Mouse (Mus musculus) hindbrain, embryonic 16.5 days (tissue): ENCODE results near the gene Rab20. TPM values are rescaled to one million over a fixed set of nuclear protein-coding genes. Genes with fewer than 3 reads are reported as not detected.
"Not testable (repeated sequence)": the region's sequence is repeated elsewhere in the genome, so short reads cannot be mapped to it uniquely, and the experiment has no call there.

Experiments used
- ATAC-seq: fragments of 200-750 bp; cut with Nextera tagmentation; 2 replicates; pipeline ENCODE4 v1.8.0; 2017; ENCODE audit warnings: moderate TSS enrichment, moderate library complexity
- H3K27ac ChIP-seq: fragments of 300-500 bp; sonication (generic); 2 replicates; pipeline ENCODE4 v1.5.1; 2014; ENCODE audit warnings: low read depth, mild to moderate bottlenecking, control low read depth, low read length, moderate library complexity
- H3K27me3 ChIP-seq: fragments of 300-500 bp; sonication (generic); replicated peaks from 2 replicates; pipeline ENCODE4 v1.6.1; 2014; ENCODE audit warnings: low read length; ENCODE audit not compliant: control insufficient read depth, insufficient read depth
- H3K36me3 ChIP-seq: fragments of 300-500 bp; sonication (generic); 2 replicates; pipeline ENCODE4 v1.6.1; 2014; ENCODE audit warnings: mild to moderate bottlenecking, low read length, moderate library complexity, mixed read lengths; ENCODE audit not compliant: control insufficient read depth, insufficient read depth
- H3K4me1 ChIP-seq: fragments of 300-500 bp; sonication (generic); 2 replicates; pipeline ENCODE4 v1.6.1; 2014; ENCODE audit warnings: low read depth, low read length; ENCODE audit not compliant: control insufficient read depth, insufficient read depth
- H3K4me2 ChIP-seq: fragments of 300-500 bp; sonication (generic); 2 replicates; pipeline ENCODE4 v1.6.1; 2014; ENCODE audit warnings: mild to moderate bottlenecking, low read length, control low read depth, moderate library complexity
- H3K4me3 ChIP-seq: fragments of 300-500 bp; sonication (generic); 2 replicates; pipeline ENCODE4 v1.5.1; 2014; ENCODE audit warnings: mild to moderate bottlenecking, low read length, control low read depth, moderate library complexity
- H3K9ac ChIP-seq: fragments of 300-500 bp; sonication (generic); 2 replicates; pipeline ENCODE4 v1.6.1; 2014; ENCODE audit warnings: low read depth, mild to moderate bottlenecking, control low read depth, low read length, moderate library complexity
- H3K9me3 ChIP-seq: fragments of 300-500 bp; sonication (generic); 2 replicates; pipeline ENCODE4 v1.6.1; 2014; ENCODE audit warnings: mild to moderate bottlenecking, low read length, moderate library complexity; ENCODE audit not compliant: control insufficient read depth
- WGBS: fragments of 180-500 bp; shearing (Covaris S2); extraction: QIAGEN DNeasy Blood & Tissue Kit; methylation state at CpG from one replicate; pipeline ENCODE4 v1.1.7; 2014; 5-methylcytosine and 5-hydroxymethylcytosine counted together
- polyA plus RNA-seq: library from polyadenylated mRNA; unstranded; fragments of >200 nt; fragmentation: Nextera tagmentation; extraction: Ambion mirVana; gene quantifications from 2 replicates; pipeline ENCODE4 v1.2.1, GENCODE M21; 2015

Rab20 gene
- polyA plus RNA-seq, 1 experiment from 2014 or later: 1.5 TPM

DNA sequence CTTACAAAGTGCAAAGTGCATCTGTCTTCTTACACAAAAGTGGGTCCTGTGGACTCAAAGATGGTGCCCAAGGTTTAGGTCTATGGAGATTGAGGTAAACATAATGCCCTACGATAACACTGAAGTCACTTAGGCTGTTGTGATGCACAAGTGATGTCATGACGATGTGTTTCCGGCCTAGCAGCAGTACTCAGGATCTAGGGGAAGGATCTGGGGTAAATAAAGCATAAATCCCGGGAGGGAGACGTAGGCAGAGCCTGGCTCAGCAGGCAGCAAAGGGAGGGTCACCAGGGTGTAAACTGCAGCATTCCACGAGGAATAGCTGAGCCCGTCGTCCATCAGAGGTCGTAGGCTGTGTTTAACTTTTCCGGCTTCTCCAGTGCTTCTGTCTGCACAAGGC, 30.4 kb upstream of the Rab20 start:
- H3K4me3 ChIP-seq: no peak overlapping the region
- peaks cover 63% of the 10 kb centered on the region for H3K36me3 ChIP-seq
- no peak overlapping the region for H3K9ac ChIP-seq
- no peak for ATAC-seq
- H3K27me3 ChIP-seq: no peaks in the 10 kb centered on the region
- no peaks in the 10 kb centered on the region for H3K4me1 ChIP-seq
- no peak overlapping the region for H3K27ac ChIP-seq
- 85% methylated on average over 10 of the region's 10 CpGs for WGBS
- H3K9me3 ChIP-seq: no peaks in the 10 kb centered on the region
- H3K4me2 ChIP-seq: no peak overlapping the region

DNA sequence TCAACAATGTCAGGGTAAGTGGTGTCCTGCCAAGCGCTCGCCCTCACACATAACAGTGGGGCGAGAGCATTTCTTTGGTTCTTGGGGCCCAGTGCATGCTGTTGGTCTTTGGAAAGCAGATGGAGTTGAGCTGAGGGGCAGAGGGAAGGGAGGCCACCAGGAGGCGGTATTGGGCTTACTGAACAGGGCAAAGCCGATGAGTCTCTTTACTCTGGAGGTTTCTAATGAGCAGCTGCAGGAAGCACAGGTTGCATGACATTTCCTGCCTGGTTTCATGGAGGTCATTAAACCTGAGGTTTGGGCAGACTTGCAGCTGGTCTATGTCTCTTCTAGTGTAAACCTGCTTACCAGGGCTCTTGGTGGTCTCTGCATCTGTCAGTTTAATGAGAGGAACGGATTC, 28.3 kb upstream of the Rab20 start:
- peaks cover 49% of the 10 kb centered on the region for H3K36me3 ChIP-seq
- no peak overlapping the region for H3K4me2 ChIP-seq
- 73% methylated on average over 6 of the region's 6 CpGs for WGBS
- no peaks in the 10 kb centered on the region for H3K27me3 ChIP-seq
- no peak overlapping the region for H3K27ac ChIP-seq
- H3K4me3 ChIP-seq: no peak overlapping the region
- ATAC-seq: no peak
- no peaks in the 10 kb centered on the region for H3K4me1 ChIP-seq
- no peaks in the 10 kb centered on the region for H3K9me3 ChIP-seq
- no peak overlapping the region for H3K9ac ChIP-seq

GRCm38 (mm10) chr8:11506074-11506473, 27.6 kb upstream of the Rab20 start:
- Histone ChIP-seq H3K9me3 (no peaks in the 10 kb centered on the region), H3K4me3 (no peak overlapping the region), H3K9ac (no peak overlapping the region), H3K4me2 (no peak overlapping the region), H3K4me1 (no peaks in the 10 kb centered on the region), H3K27me3 (no peaks in the 10 kb centered on the region), H3K36me3 (peaks cover 44% of the 10 kb centered on the region), H3K27ac (no peak overlapping the region)
- 87% methylated on average over 14 of the region's 14 CpGs for WGBS
- no peak for ATAC-seq

DNA sequence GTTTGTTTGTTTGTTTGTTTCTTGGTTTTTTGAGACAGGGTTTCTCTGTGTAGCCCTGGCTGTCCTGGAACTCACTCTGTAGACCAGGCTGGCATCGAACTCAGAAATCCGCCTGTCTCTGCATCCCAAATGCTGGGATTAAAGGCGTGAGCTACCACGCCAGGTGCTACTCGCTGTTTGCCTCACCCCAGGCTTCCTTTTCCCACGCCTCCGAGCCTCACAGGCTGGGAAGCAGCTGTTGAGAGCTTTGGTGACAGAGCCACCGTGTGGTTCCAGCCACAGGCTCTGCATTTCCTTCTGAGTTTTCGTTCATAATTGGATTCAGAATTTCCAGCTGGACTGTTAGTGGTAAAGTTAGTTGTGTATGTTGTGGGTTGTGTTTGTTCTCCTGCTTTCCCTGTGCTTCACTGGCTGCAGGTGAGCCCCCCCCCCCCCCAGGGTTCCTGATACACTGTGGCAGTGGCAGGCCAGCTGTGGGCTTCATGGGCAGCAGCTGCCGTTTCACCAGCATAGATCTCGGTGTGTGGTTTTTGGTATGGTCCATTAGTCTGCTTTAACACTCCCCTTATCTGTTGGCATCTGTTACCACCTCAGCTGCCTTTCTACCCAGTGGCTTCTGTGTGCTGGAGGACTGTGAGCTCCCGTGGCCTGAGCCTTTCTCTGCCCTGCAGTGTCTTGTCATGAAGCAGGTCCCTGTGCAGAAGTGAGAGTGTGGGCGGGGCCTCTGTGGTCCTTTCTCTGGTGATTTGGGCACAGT, 25.1 kb upstream of the Rab20 start:
- Histone ChIP-seq H3K4me1 (peaks cover 4% of the 10 kb centered on the region), H3K36me3 (peaks cover 27% of the 10 kb centered on the region), H3K9me3 (no peaks in the 10 kb centered on the region), H3K27ac (no peak overlapping the region), H3K27me3 (no peaks in the 10 kb centered on the region), H3K9ac (no peak overlapping the region), H3K4me3 (no peak overlapping the region), H3K4me2 (no peak overlapping the region)
- ATAC-seq: no peak
- WGBS: 86% methylated on average over 13 of the region's 13 CpGs

DNA sequence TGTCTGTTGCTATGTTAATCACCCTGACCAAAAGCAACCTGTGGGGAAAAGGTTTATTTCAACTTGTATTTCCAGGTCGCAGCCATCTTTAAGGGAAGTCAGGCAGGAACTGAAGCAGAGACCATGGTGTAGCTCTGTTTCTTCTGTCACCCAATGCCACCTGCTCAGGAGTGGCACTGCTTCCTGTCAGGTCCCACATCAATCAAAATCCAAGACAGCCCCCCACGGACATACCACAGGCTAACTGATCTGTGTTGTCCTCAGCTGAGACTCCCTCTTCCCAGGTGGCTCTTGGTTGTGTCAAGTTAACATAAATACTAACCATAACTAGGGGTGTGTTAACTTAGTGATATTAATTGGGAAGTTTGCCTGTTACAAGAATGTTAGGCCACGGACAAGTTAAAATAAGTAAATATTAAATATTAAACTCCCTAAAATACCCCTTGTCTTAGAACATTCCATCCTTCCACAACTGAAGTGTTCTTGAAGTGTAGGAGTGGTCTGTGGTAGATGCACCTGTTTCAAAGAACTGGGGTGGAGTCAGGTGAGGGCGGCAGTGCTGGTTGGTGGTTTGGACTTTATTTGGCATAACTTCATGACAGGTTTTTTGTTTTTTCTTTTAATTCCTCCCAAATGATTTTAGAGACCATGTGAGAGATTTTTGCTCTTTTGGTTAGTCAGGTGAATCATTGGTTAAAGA, 20.4 kb upstream of the Rab20 start:
- 90% methylated on average over 4 of the region's 4 CpGs for WGBS

DNA sequence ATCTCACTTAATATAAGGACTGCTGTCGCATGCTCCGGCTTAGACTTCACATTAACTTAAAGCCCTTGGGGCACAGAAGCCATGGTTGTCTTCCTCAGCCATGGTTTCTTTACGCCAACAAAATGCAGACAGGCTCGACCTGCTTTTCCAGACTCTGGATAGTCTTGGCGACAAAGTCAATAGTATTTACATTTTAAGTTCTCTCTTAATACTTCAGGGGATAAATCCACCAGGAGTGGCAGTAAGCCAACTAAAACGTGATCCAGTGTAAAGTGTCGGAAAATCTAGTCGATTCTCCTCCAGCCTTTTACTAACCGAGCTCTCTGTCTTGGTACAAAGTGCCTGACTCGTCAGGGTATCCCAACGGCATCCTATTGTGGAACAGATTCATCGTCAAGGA, 19.8 kb upstream of the Rab20 start:
- Histone ChIP-seq H3K4me3 (peak overlapping the region; percentile 93), H3K4me1 (peaks cover 16% of the 10 kb centered on the region), H3K27me3 (peaks cover 5% of the 10 kb centered on the region), H3K36me3 (peaks cover under 1% of the 10 kb centered on the region), H3K9me3 (no peaks in the 10 kb centered on the region), H3K27ac (no peak overlapping the region), H3K9ac (no peak overlapping the region; the same call in 1 of the 2 replicates), H3K4me2 (peak overlapping the region; percentile 81)
- ATAC-seq: no peak
- 75% methylated on average over 12 of the region's 12 CpGs for WGBS

More for the DNA sequence above, 20.4 kb upstream of the Rab20 start:
- Histone ChIP-seq H3K27me3 (peaks cover 5% of the 10 kb centered on the region), H3K27ac (no peak overlapping the region), H3K4me2 (peak overlapping the region; percentile 81; the same call in 1 of the 2 replicates), H3K9me3 (no peaks in the 10 kb centered on the region), H3K4me3 (no peak overlapping the region), H3K4me1 (peaks cover 16% of the 10 kb centered on the region), H3K36me3 (peaks cover 7% of the 10 kb centered on the region), H3K9ac (no peak overlapping the region)
- ATAC-seq: no peak

DNA sequence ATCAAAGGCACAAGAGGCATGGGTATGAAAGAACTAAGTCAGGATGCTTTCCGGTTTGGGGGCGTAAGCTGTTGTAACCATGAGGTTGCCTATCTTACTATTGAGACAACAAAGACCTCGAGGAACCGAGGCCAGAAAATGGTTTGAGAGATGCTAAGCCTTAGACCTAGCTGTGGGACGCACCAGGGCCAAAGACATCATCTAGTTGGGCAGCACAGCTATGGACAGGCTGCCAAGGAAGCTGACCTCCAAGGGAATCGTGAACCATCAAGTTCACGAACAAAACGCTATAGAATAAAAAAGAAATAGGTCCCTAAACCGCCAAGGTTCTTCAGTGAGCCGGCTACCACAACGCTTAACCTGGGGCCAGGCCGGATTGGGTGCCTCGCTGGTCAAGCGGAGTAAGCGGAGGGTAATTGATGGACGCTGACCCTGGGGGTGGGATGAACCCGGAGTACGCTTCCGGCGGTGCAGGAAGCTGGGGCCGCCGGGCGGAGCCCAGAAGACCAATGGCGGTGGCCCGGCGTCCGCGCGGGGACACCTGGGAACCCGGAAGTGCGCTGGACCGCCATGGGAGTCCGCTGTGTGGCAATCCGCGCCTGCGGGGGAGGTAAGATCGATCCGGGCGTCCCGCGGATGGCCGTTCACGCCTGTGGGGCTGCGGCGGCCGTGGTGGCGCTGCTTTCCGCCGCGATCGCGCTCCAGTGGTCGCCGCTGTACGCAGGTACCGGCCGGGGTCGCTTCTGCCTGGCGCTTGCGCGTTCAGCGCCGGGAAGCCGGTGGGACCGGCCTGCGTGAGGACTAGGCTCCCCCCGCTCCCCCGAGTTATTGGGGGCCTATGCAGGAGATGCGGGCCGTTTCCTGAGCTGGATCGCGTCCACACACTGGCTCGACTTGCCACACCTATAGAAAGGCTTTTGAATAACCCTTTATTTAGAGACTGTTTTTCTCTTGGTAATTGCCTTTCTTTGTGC, 18.8 kb upstream of the Rab20 start, which contains the start of gene Naxd:
TSS of gene Naxd (plus strand) at position 490 of the 974 bp plus-strand sequence.
- Histone ChIP-seq H3K4me1 (peaks cover 16% of the 10 kb centered on the region), H3K27me3 (peaks cover 5% of the 10 kb centered on the region), H3K9me3 (no peaks in the 10 kb centered on the region), H3K4me3 (peak within 1 kb of the TSS; percentile 93), H3K9ac (peak within 1 kb of the TSS; percentile 92), H3K36me3 (no peaks in the 10 kb centered on the region), H3K27ac (peak within 1 kb of the TSS; percentile 91), H3K4me2 (peak within 1 kb of the TSS; percentile 96)
- ATAC-seq: peak; percentile 99
- 4% methylated on average over 59 of the region's 73 CpGs for WGBS

DNA sequence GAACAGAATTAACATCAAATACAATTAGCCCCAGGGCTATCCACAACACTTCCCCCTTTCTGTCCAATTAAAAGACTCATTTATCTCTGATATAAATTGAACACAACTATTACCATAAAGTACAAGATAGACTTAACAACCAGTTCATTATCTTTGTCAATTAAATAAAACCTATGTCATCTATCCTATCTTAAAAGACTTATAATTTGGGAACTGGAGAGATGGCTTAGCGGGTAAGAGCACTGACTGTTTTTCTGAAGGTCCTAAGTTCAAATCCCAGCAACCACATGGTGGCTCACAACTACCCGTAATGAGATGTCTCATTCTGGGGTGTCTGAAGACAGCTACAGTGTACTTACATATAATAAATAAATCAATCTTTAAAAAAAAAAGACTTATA, 13.8 kb upstream of the Rab20 start:
- not testable (repeated sequence) for H3K27me3 ChIP-seq, H3K27ac ChIP-seq

More for the DNA sequence above, 13.8 kb upstream of the Rab20 start:
- not testable (repeated sequence) for H3K9ac ChIP-seq, H3K9me3 ChIP-seq, H3K4me2 ChIP-seq, H3K4me3 ChIP-seq, ATAC-seq, H3K4me1 ChIP-seq, H3K36me3 ChIP-seq
- 89% methylated on average over 2 of the region's 2 CpGs for WGBS
